Mouse (Mus musculus) forebrain, embryonic 15.5 days (tissue): Measurements from ENCODE around the gene 1700061G19Rik. TPM values are rescaled to one million over a fixed set of nuclear protein-coding genes. Genes with fewer than 3 reads are reported as not detected.

ENCODE experiments used
- ATAC-seq: fragments of 200-750 bp; cut with Nextera tagmentation; replicated peaks from 2 replicates; pipeline ENCODE4 v1.8.0; 2017; ENCODE audit warnings: mild to moderate bottlenecking, moderate TSS enrichment, moderate library complexity
- H3K27ac ChIP-seq: fragments of 300-500 bp; sonication (generic); replicated peaks from 2 replicates; pipeline ENCODE4 v1.5.1; 2015; ENCODE audit warnings: mild to moderate bottlenecking, inconsistent platforms
- H3K27me3 ChIP-seq: fragments of 300-500 bp; sonication (generic); 2 replicates; pipeline ENCODE4 v1.6.1; 2015; ENCODE audit warnings: inconsistent platforms
- H3K36me3 ChIP-seq: fragments of 300-500 bp; sonication (generic); 2 replicates; pipeline ENCODE4 v1.6.1; 2015; ENCODE audit warnings: mild to moderate bottlenecking, inconsistent platforms
- H3K4me1 ChIP-seq: fragments of 300-500 bp; sonication (generic); 2 replicates; pipeline ENCODE4 v1.6.1; 2015; ENCODE audit warnings: inconsistent platforms
- H3K4me2 ChIP-seq: fragments of 300-500 bp; sonication (generic); replicated peaks from 2 replicates; pipeline ENCODE4 v1.6.1; 2015; ENCODE audit warnings: mild to moderate bottlenecking, inconsistent platforms
- H3K4me3 ChIP-seq: fragments of 300-500 bp; sonication (generic); 2 replicates; pipeline ENCODE4 v1.5.1; 2015; ENCODE audit warnings: mild to moderate bottlenecking, inconsistent platforms
- H3K9ac ChIP-seq: fragments of 300-500 bp; sonication (generic); replicated peaks from 2 replicates; pipeline ENCODE4 v1.6.1; 2015; ENCODE audit warnings: mild to moderate bottlenecking, inconsistent platforms
- H3K9me3 ChIP-seq: fragments of 300-500 bp; sonication (generic); 2 replicates; pipeline ENCODE4 v1.6.1; 2016; ENCODE audit warnings: inconsistent platforms
- whole genome bisulfite sequencing: fragments of 180-500 bp; shearing (Covaris S2); methylation state at CpG from one replicate; pipeline ENCODE4 v1.1.7; 2015; ENCODE audit warnings: mixed read lengths; 5-methylcytosine and 5-hydroxymethylcytosine counted together
- polyA plus RNA-seq: library from polyadenylated mRNA; unstranded; fragments of >200 nt; fragmentation: Nextera tagmentation; extraction: Ambion mirVana; gene quantifications from 2 replicates; pipeline ENCODE4 v1.2.1, GENCODE M21; 2015

1700061G19Rik gene
- polyA plus RNA-seq, result 0.43 and 0.50 TPM in 2 replicates

GRCm38 (mm10) chr17:56874936-56875651 is at the start of gene 1700061G19Rik:
1700061G19Rik (plus strand) TSS chr17:56875477.
- Histone ChIP-seq H3K9ac (no peak within 1 kb of the TSS), H3K4me1 (no peaks in the 10 kb centered on the region), H3K27ac (no peak within 1 kb of the TSS), H3K9me3 (no peaks in the 10 kb centered on the region), H3K4me3 (no peak within 1 kb of the TSS), H3K4me2 (no peak within 1 kb of the TSS), H3K27me3 (no peaks in the 10 kb centered on the region), H3K36me3 (no peaks in the 10 kb centered on the region)
- no peak for ATAC-seq
- WGBS, result 90% methylated on average over 12 of the region's 12 CpGs

GRCm38 (mm10) chr17:56826718-56827117 is 48.6 kb upstream of the 1700061G19Rik start:
- peaks cover 21% of the 10 kb centered on the region for H3K4me1 ChIP-seq
- no peak for ATAC-seq
- H3K9me3 ChIP-seq, result no peaks in the 10 kb centered on the region
- H3K36me3 ChIP-seq, result no peaks in the 10 kb centered on the region
- H3K27me3 ChIP-seq, result 0 out of 2 replicates have a peak, but pooled peaks cover 4% of the 10 kb centered on the region
- no peak overlapping the region for H3K4me2 ChIP-seq
- no peak overlapping the region for H3K4me3 ChIP-seq
- H3K9ac ChIP-seq, result no peak overlapping the region
- no peak overlapping the region for H3K27ac ChIP-seq
- 94% methylated on average over 2 of the region's 2 CpGs for WGBS

DNA sequence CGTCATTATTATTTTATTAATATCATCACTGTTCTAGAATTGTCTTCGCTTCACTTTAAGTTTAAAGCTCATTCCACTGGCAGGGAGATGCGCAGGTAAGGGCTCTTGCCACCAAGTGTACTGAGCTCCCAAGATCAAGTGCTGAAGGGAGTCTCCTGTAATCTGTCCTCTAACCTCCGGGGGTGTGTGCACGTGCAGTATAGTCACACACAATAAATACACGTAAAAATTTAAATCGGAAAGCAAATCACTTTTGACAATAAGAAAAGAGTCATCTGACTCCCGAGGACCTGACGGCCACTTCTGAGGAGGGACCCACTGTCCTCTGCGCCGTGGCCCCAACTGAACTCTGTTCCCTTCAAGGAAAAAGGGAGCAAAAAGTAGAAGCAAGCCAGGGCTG is 46.1 kb upstream of the 1700061G19Rik start:
- peak overlapping the region; percentile 69 for H3K4me3 ChIP-seq
- 0 out of 2 replicates have a peak, but pooled peaks cover 4% of the 10 kb centered on the region for H3K27me3 ChIP-seq
- H3K27ac ChIP-seq, result no peak overlapping the region
- no peak for ATAC-seq
- H3K9ac ChIP-seq, result 0 out of 2 replicates have a peak overlapping the region, but pooled peaks have one; percentile 50
- H3K9me3 ChIP-seq, result no peaks in the 10 kb centered on the region
- no peaks in the 10 kb centered on the region for H3K36me3 ChIP-seq
- peaks cover 21% of the 10 kb centered on the region for H3K4me1 ChIP-seq
- 29% methylated on average over 11 of the region's 11 CpGs for WGBS
- H3K4me2 ChIP-seq, result peak overlapping the region; percentile 84

DNA sequence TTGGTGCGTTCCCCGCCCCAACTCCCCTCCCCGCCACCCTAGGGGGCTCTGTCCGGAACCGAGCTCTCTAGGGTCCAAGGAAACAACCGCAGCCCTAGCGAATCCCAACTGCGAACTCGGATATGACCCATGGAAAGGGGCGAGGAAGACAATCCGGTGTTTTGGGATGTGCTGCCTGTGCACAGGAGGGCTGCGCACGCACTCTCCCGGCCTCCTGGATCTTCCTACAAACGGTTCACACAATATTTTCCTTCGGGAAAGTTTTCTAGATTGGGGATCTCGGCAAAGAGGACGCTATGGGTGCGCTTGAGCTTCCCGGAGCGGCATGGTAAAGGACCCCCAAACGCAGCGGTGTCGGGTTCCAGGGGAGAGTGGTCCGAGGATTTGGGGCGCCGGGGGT is 45.5 kb upstream of the 1700061G19Rik start:
- no peaks in the 10 kb centered on the region for H3K9me3 ChIP-seq
- peak overlapping the region; percentile 50 for H3K9ac ChIP-seq
- peak overlapping the region; percentile 69 for H3K4me3 ChIP-seq
- no peak overlapping the region for H3K27ac ChIP-seq
- peaks cover 21% of the 10 kb centered on the region for H3K4me1 ChIP-seq
- no peaks in the 10 kb centered on the region for H3K36me3 ChIP-seq
- under 1% methylated on average over 27 of the region's 27 CpGs for WGBS
- no peak for ATAC-seq
- H3K27me3 ChIP-seq, result 0 out of 2 replicates have a peak, but pooled peaks cover 4% of the 10 kb centered on the region
- H3K4me2 ChIP-seq, result peak overlapping the region; percentile 84

- WGBS, result 0% methylated on average over 32 of the region's 62 CpGs
- Histone ChIP-seq H3K4me3 (peak within 1 kb of the TSS; percentile 69), H3K36me3 (no peaks in the 10 kb centered on the region), H3K27ac (peak within 1 kb of the TSS; percentile 33; the same call in 1 of the 2 replicates), H3K27me3 (0 out of 2 replicates have a peak, but pooled peaks cover 4% of the 10 kb centered on the region), H3K4me1 (peaks cover 21% of the 10 kb centered on the region), H3K9ac (peak within 1 kb of the TSS; percentile 50), H3K9me3 (no peaks in the 10 kb centered on the region), H3K4me2 (peak within 1 kb of the TSS; percentile 84)
- no peak for ATAC-seq
Observed at GRCm38 (mm10) chr17:56830411-56831110, 44.7 kb upstream of the 1700061G19Rik start, which contains the start of gene Rfx2. Rfx2 (minus strand) TSS chr17:56831013.

DNA sequence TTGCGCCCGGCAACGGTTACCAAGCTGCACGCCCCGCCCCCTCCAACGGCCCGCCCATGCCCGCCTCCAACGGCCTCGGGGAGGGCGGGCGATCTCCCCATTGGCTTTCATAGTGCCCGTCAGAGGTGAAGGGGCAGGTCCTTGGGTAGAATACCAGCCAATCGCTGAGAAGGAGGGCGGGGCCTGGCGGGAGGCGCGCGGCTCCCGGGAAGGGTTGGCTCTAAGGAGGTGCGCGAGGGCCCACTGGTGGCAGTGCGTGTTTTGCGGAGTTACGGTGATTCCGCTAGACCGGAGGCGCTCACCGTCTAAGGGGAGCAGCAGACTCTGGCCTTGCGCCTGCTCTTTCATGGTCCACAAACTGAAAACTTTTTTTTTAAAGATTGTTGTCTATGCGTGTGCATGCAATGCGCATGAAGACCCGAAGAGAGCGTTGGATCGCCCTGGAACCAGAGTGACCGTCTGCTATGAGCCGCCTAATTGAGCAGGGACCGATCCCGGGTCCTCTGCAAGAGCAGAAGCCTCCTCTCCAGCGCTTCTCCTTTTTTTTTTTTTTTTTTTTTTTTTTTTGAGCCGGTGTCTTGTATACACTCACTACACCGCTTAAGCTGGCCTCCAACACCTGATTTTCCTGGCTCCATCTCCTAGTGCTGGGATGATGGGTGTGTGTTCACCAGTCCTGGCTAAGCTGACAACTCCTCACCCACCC is 44.0 kb upstream of the 1700061G19Rik start:
- H3K27me3 ChIP-seq, result 0 out of 2 replicates have a peak, but pooled peaks cover 4% of the 10 kb centered on the region
- H3K9me3 ChIP-seq, result no peaks in the 10 kb centered on the region
- under 1% methylated on average over 40 of the region's 42 CpGs for WGBS
- H3K36me3 ChIP-seq, result no peaks in the 10 kb centered on the region
- H3K4me1 ChIP-seq, result peaks cover 21% of the 10 kb centered on the region
- peak; percentile 98 for ATAC-seq
- H3K9ac ChIP-seq, result peak overlapping the region; percentile 50
- H3K4me3 ChIP-seq, result peak overlapping the region; percentile 69
- no peak overlapping the region for H3K27ac ChIP-seq
- peak overlapping the region; percentile 84 for H3K4me2 ChIP-seq

GRCm38 (mm10) chr17:56832918-56833317 is 42.4 kb upstream of the 1700061G19Rik start:
- no peak overlapping the region for H3K27ac ChIP-seq
- no peak overlapping the region for H3K9ac ChIP-seq
- H3K36me3 ChIP-seq, result no peaks in the 10 kb centered on the region
- no peak overlapping the region for H3K4me2 ChIP-seq
- no peaks in the 10 kb centered on the region for H3K9me3 ChIP-seq
- H3K4me3 ChIP-seq, result no peak overlapping the region
- H3K27me3 ChIP-seq, result 0 out of 2 replicates have a peak, but pooled peaks cover 4% of the 10 kb centered on the region
- peaks cover 21% of the 10 kb centered on the region for H3K4me1 ChIP-seq
- ATAC-seq, result no peak
- WGBS, result 86% methylated on average over 1 of the region's 1 CpGs

- ATAC-seq, result no peak
- WGBS, result 88% methylated on average over 1 of the region's 1 CpGs
Observed at GRCm38 (mm10) chr17:56833381-56833780, 41.9 kb upstream of the 1700061G19Rik start.

GRCm38 (mm10) chr17:56836336-56836735 is 38.9 kb upstream of the 1700061G19Rik start:
- no peaks in the 10 kb centered on the region for H3K36me3 ChIP-seq
- no peak overlapping the region for H3K27ac ChIP-seq
- H3K4me3 ChIP-seq, result no peak overlapping the region
- H3K27me3 ChIP-seq, result no peaks in the 10 kb centered on the region
- H3K9me3 ChIP-seq, result no peaks in the 10 kb centered on the region
- no peak for ATAC-seq
- peaks cover 4% of the 10 kb centered on the region; the same call in 1 of the 2 replicates for H3K4me1 ChIP-seq
- H3K9ac ChIP-seq, result no peak overlapping the region
- H3K4me2 ChIP-seq, result no peak overlapping the region
- 90% methylated on average over 8 of the region's 8 CpGs for WGBS

More at GRCm38 (mm10) chr17:56833381-56833780, 41.9 kb upstream of the 1700061G19Rik start:
- Histone ChIP-seq H3K4me3 (no peak overlapping the region), H3K27me3 (0 out of 2 replicates have a peak, but pooled peaks cover 4% of the 10 kb centered on the region), H3K4me2 (no peak overlapping the region), H3K27ac (no peak overlapping the region), H3K9me3 (no peaks in the 10 kb centered on the region), H3K9ac (no peak overlapping the region), H3K4me1 (peaks cover 21% of the 10 kb centered on the region), H3K36me3 (no peaks in the 10 kb centered on the region)

DNA sequence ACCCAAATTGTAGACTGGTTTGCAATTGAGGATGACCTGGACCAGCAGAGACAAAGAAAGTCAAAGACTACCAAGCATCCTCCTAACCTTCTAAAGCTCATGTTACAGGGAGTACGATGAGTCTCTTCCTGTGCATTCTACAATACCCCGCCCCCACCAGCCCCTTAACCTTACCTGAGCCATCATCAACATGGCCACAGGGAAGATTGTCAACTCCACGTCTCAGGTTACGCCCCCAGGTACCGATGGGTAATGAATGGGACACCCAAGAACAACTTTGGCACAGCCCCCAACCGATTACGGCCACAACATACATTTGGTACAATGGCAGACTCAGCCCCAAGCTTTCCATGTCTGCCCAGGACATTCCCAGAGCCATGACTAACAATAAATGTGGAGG is 34.8 kb upstream of the 1700061G19Rik start:
- no peak overlapping the region for H3K4me2 ChIP-seq
- no peak overlapping the region for H3K4me3 ChIP-seq
- H3K4me1 ChIP-seq, result no peaks in the 10 kb centered on the region
- no peaks in the 10 kb centered on the region for H3K36me3 ChIP-seq
- H3K9me3 ChIP-seq, result no peaks in the 10 kb centered on the region
- no peaks in the 10 kb centered on the region for H3K27me3 ChIP-seq
- no peak for ATAC-seq
- H3K27ac ChIP-seq, result no peak overlapping the region
- H3K9ac ChIP-seq, result no peak overlapping the region
- 80% methylated on average over 7 of the region's 7 CpGs for WGBS

GRCm38 (mm10) chr17:56842173-56842572 is 33.1 kb upstream of the 1700061G19Rik start:
- WGBS, result 84% methylated on average over 5 of the region's 5 CpGs
- H3K36me3 ChIP-seq, result no peaks in the 10 kb centered on the region
- H3K9ac ChIP-seq, result no peak overlapping the region
- H3K4me1 ChIP-seq, result no peaks in the 10 kb centered on the region
- H3K27me3 ChIP-seq, result no peaks in the 10 kb centered on the region
- H3K4me2 ChIP-seq, result no peak overlapping the region
- H3K4me3 ChIP-seq, result no peak overlapping the region
- H3K27ac ChIP-seq, result no peak overlapping the region
- H3K9me3 ChIP-seq, result no peaks in the 10 kb centered on the region
- no peak for ATAC-seq
